Mouse (Mus musculus): Measurements from ENCODE around the gene Gp5.

GRCm38 (mm10) chr16:30280676-30281297 lies 29.8 kb downstream of the Gp5 start:
- no peak for TF ChIP-seq CTCF (IDR thresholded peaks at IDR 0.05; ENCODE audit: extremely low read depth, insufficient read length, insufficient replicate concordance, low read depth, low read length)
- no peak for TF ChIP-seq POLR2A (IDR thresholded peaks at IDR 0.05; ENCODE audit: low read depth, low read length)
